Mouse (Mus musculus): ENCODE results near the gene Slc5a4a. TPM values are rescaled to one million over a fixed set of nuclear protein-coding genes. Genes with fewer than 3 reads are reported as not detected.

The Slc5a4a gene
- polyA plus RNA-seq (2015; fragmentation: Nextera tagmentation; extraction: Ambion mirVana), result 0.08 TPM in 1 of 2 replicates, not detected in the other

DNA sequence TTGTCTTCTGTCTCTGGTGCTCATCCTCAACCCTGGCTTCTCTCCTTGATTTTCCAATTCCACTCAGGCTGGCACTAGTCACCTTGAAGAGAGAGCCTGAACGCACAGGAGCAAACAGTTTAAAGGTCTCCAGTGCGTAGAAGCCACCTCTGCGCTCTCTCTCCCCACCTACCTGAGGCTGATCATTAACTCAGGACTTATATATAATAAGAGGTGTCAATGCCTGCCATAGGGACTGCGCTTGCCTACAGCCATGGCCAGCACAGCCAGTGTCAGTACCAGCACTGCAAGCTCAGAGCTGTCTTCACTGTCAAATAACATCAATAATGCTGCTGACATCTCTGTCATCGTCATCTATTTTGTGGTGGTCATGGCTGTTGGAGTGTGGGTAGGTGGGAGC lies at the start of gene Slc5a4a:
Slc5a4a (plus strand) TSS at position 174 of the 400 bp plus-strand sequence.
- Histone ChIP-seq H3K27ac (no peak within 1 kb of the TSS), H3K4me3 (no peak within 1 kb of the TSS), H3K36me3 (ENCODE audit: poor library complexity, severe bottlenecking) (no peaks in the 10 kb centered on the region), H3K4me1 (no peaks in the 10 kb centered on the region), H3K27me3 (no peaks in the 10 kb centered on the region), H3K4me2 (no peak within 1 kb of the TSS), H3K9me3 (replicated peaks) (no peaks in the 10 kb centered on the region), H3K9ac (no peak within 1 kb of the TSS)
- ATAC-seq, result no peak
- 92% methylated on average over 5 of the region's 5 CpGs for WGBS

DNA sequence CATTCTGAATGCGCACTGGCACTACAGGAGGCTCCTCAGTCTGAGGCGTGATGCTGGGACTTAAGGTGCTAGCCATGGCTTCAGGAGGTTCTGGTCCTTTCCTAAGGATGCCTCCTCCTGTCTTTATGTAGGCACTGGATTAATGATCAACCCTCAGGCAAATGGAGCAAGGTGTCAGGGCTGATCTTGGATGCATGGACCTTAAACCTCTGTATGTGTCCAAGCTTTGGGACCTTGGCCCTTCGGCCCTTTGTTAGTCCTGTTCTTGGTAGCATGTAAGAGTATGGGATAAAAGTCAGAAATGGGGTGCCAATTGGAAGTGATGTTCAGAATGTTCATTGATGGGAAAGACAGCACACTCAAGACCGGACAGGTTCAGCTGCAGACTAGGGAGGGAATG lies 36.4 kb upstream of the Slc5a4a start, which contains the start of gene Slc5a4b:
Slc5a4b (minus strand) TSS at position 101 of the 400 bp plus-strand sequence.
- ATAC-seq, result no peak
- Histone ChIP-seq H3K9me3 (replicated peaks) (no peaks in the 10 kb centered on the region), H3K9ac (no peak within 1 kb of the TSS), H3K4me3 (no peak within 1 kb of the TSS), H3K27me3 (no peaks in the 10 kb centered on the region), H3K27ac (no peak within 1 kb of the TSS), H3K36me3 (ENCODE audit: poor library complexity, severe bottlenecking) (no peaks in the 10 kb centered on the region), H3K4me1 (no peaks in the 10 kb centered on the region), H3K4me2 (no peak within 1 kb of the TSS)
- 92% methylated on average over 4 of the region's 4 CpGs for WGBS

DNA sequence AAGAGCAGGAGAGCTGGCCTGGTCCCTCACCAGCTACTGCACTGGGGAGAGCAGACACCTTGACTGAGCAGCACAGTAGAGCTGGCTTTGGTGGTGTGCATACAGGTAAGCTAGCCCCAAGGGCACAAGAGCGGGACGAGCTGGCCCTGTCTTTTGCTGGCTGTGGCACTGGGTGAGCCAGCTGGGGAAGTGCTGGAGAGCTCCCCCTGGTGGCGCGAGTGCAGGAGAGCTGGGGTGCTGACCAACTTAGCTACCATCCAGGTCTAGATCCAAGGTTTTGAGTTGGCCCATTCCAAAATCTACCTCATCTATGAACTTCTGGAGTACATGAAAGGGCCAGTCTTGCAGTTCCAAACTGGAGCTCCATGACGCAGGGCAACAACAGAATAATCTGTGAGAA lies 29.3 kb upstream of the Slc5a4a start:
- H3K4me1 ChIP-seq, result peaks cover 10% of the 10 kb centered on the region
- no peaks in the 10 kb centered on the region for H3K27me3 ChIP-seq
- H3K9me3 ChIP-seq (replicated peaks), result no peaks in the 10 kb centered on the region
- no peak for ATAC-seq
- 31% methylated on average over 5 of the region's 5 CpGs for WGBS
- H3K4me2 ChIP-seq, result no peak overlapping the region
- H3K36me3 ChIP-seq (ENCODE audit: poor library complexity, severe bottlenecking), result no peaks in the 10 kb centered on the region
- no peak overlapping the region for H3K4me3 ChIP-seq
- no peak overlapping the region for H3K27ac ChIP-seq
- H3K9ac ChIP-seq, result no peak overlapping the region

DNA sequence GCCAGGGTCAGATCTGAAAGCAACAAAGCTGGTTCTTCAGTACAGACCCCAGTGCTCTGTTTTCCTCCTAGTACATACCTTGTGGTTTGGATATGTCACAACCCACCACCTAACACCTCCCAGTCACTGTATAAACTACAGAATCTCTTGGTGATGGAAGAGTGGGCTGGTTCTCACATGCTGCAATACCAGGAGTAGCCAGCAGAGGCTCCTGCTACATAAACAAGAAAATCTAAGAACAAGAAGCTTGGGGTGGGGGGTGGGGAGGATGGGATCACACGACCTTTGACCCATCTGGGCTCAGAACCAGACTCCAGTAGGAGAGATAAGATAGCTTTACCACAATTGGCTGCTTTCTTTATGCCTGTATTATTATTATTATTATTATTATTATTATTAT lies 28.5 kb upstream of the Slc5a4a start:
- Histone ChIP-seq H3K4me2 (no peak overlapping the region), H3K9ac (no peak overlapping the region), H3K27me3 (no peaks in the 10 kb centered on the region), H3K27ac (no peak overlapping the region), H3K36me3 (ENCODE audit: poor library complexity, severe bottlenecking) (no peaks in the 10 kb centered on the region), H3K4me3 (no peak overlapping the region), H3K9me3 (replicated peaks) (no peaks in the 10 kb centered on the region), H3K4me1 (peaks cover 10% of the 10 kb centered on the region)
- 18% methylated on average over 1 of the region's 1 CpGs for WGBS
- ATAC-seq, result no peak

DNA sequence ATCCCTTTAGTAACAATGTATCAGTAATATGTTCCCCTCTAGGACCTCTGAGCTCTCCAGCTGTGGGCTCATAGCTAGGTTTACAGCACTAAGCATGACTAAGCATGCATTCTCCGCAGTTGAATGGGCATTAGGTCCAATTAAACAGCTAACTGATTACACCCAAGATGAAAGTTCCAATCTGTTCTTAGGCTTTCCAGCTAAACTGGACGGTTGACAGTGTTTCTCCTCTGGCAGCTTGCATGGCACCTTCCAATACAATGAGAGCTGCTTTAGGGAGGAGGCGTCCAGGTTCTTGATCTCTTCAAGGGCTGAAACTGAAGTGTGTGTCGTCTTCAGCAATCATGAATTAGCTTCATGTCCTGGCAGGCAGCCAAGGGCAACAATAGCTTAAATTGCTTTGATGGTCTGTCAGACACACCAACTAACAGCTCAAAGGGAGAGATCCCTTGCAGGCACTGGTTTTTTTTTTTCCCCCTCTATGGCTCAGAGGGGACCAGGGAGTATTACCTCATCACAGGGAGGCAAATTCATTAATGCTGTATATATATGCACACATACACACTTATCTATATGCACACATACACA lies 27.0 kb upstream of the Slc5a4a start:
- no peaks in the 10 kb centered on the region for H3K36me3 ChIP-seq (ENCODE audit: poor library complexity, severe bottlenecking)
- H3K27ac ChIP-seq, result no peak overlapping the region
- H3K27me3 ChIP-seq, result no peaks in the 10 kb centered on the region
- H3K4me3 ChIP-seq, result no peak overlapping the region
- 18% methylated on average over 4 of the region's 4 CpGs for WGBS
- H3K9ac ChIP-seq, result no peak overlapping the region
- no peak for ATAC-seq
- H3K9me3 ChIP-seq (replicated peaks), result no peaks in the 10 kb centered on the region
- no peak overlapping the region for H3K4me2 ChIP-seq
- H3K4me1 ChIP-seq, result peaks cover 10% of the 10 kb centered on the region

DNA sequence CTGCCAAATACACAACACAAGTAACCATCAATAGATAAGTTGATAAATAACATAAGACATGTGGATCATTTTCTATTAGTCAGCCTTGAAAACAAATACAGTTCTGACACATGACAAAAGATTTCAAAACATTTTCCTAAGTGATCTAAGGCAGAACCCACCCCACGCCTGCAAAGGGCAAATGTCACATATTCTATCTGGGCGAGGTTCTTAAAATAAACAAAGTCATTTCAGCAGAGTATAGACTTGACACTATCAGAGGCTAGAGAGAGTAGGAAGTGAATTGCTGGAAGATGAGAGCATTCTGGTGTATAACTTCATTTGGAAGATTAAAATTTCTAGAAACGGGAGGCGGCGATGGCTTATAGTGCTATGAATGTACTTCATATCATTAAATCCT lies 25.8 kb upstream of the Slc5a4a start:
- 89% methylated on average over 5 of the region's 5 CpGs for WGBS
- H3K27ac ChIP-seq, result no peak overlapping the region

DNA sequence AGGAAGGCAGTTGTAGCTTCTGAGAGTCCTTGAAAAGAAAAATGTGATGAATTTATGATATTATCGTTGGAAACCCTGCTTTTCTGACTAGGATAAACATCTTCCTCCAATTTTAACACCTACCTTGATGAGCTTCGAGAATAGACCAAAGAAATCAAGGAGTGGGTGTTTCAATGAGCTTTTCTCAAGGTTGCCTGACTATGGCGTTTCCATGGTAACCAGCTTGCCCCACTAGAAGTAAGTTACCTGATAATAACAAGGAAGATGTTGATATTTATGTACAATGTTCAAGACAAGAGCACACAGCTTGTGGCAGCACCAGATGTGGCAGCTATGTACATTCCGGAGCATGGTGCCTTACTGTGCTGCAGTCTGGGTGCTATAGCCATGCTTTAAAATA lies 14.7 kb upstream of the Slc5a4a start:
- Histone ChIP-seq H3K4me3 (no peak overlapping the region), H3K36me3 (ENCODE audit: poor library complexity, severe bottlenecking) (no peaks in the 10 kb centered on the region), H3K9ac (no peak overlapping the region), H3K27ac (no peak overlapping the region), H3K4me1 (no peaks in the 10 kb centered on the region), H3K4me2 (no peak overlapping the region), H3K27me3 (no peaks in the 10 kb centered on the region), H3K9me3 (replicated peaks) (no peaks in the 10 kb centered on the region)
- no peak for ATAC-seq
- 72% methylated on average over 4 of the region's 4 CpGs for WGBS

More for the DNA sequence above, 25.8 kb upstream of the Slc5a4a start:
- no peak overlapping the region for H3K4me3 ChIP-seq
- H3K27me3 ChIP-seq, result no peaks in the 10 kb centered on the region
- H3K4me1 ChIP-seq, result peaks cover 10% of the 10 kb centered on the region
- H3K9me3 ChIP-seq (replicated peaks), result no peaks in the 10 kb centered on the region
- H3K36me3 ChIP-seq (ENCODE audit: poor library complexity, severe bottlenecking), result no peaks in the 10 kb centered on the region
- H3K4me2 ChIP-seq, result no peak overlapping the region
- no peak for ATAC-seq
- H3K9ac ChIP-seq, result no peak overlapping the region

DNA sequence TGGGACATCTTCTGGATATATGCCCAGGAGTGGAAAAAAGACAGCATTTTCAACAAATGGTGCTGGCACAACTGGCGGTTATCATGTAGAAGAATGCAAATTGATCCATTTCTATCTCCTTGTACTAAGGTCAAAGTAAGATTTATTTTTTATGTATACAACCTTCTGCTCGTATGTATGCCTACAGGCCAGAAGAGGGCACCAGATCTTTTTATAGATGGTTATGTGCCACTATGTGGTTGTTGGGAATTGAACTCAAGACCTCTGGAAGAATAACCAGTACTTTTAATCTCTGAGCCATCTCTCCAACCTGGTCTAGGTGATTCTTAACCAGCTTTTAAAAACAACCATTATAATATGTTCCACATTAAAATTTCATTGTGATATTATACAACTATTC lies 10.9 kb upstream of the Slc5a4a start:
- Histone ChIP-seq H3K4me2 (no peak overlapping the region), H3K9me3 (replicated peaks) (no peaks in the 10 kb centered on the region), H3K9ac (no peak overlapping the region), H3K4me1 (no peaks in the 10 kb centered on the region), H3K27ac (no peak overlapping the region), H3K27me3 (no peaks in the 10 kb centered on the region), H3K4me3 (no peak overlapping the region), H3K36me3 (ENCODE audit: poor library complexity, severe bottlenecking) (no peaks in the 10 kb centered on the region)
- WGBS, result 80% methylated on average over 2 of the region's 2 CpGs
- ATAC-seq, result no peak

DNA sequence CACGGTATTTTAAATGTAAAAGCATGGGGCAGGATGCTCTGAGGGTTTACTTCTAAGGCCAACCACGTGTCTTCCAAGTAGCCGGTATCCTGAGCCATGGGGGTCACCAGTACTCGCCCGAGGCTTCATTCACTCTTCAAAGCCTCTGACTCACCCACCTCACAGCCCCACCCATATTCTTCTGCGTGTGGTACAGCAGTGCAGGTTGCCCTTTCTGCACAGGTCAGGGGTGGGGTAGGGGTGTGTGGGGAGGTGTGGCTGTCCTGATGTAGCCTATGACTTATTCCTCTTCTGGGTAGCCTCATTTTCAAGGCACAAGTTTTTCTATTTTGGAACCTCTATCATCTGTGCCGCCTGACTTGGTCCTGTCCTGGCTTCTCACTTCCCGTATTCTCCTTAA lies 405 bp upstream of the Slc5a4a start:
- no peaks in the 10 kb centered on the region for H3K36me3 ChIP-seq (ENCODE audit: poor library complexity, severe bottlenecking)
- H3K4me2 ChIP-seq, result no peak overlapping the region
- H3K27me3 ChIP-seq, result no peaks in the 10 kb centered on the region
- H3K4me3 ChIP-seq, result no peak overlapping the region
- no peak overlapping the region for H3K9ac ChIP-seq
- WGBS, result 73% methylated on average over 8 of the region's 8 CpGs
- no peak overlapping the region for H3K27ac ChIP-seq
- H3K9me3 ChIP-seq (replicated peaks), result no peaks in the 10 kb centered on the region
- no peak for ATAC-seq
- no peaks in the 10 kb centered on the region for H3K4me1 ChIP-seq

DNA sequence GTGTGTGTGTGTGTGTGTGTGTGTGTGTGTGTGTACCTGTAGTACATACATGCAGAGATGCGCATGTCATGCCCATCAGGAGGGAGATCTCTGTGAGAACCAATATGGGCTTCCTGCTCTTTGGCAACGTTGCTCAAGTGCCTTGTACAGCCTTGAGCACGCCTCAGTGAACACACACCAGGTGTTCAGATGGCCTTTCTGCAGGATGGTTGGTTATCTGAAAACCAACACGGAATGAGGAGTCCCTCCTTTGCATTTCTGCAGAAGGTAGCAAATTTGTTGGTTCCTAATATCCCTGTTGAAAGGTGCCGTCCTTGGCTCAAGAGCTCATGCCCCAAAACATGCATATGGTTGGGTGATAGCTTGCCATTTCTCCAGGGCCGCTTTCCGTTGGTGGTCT lies 8.7 kb downstream of the Slc5a4a start:
- H3K4me2 ChIP-seq, result no peak overlapping the region
- no peaks in the 10 kb centered on the region for H3K9me3 ChIP-seq (replicated peaks)
- H3K27ac ChIP-seq, result no peak overlapping the region
- WGBS, result 84% methylated on average over 7 of the region's 7 CpGs
- H3K27me3 ChIP-seq, result no peaks in the 10 kb centered on the region
- no peak overlapping the region for H3K4me3 ChIP-seq
- no peaks in the 10 kb centered on the region for H3K4me1 ChIP-seq
- no peak overlapping the region for H3K9ac ChIP-seq
- no peak for ATAC-seq
- no peaks in the 10 kb centered on the region for H3K36me3 ChIP-seq (ENCODE audit: poor library complexity, severe bottlenecking)

DNA sequence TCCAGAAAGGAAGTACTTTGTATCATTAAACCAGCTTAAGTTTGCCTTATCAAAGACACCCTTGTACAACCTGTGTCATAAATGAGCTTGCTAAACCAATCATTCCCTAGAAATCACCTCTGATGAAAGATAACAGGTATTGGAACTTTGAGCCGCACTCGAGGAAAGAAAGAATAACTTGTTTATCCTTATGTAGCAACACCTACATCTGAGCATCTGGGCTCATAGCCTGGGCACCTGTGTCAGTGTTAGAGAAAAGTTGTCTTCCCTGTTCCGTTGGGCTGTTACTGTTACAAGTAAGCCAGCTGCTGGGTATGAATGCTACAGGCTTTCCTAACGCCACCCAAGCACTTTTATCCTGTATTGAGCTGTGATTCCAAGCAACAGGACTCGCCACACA lies 10.3 kb downstream of the Slc5a4a start:
- Histone ChIP-seq H3K27me3 (no peaks in the 10 kb centered on the region), H3K4me2 (no peak overlapping the region), H3K9me3 (replicated peaks) (no peaks in the 10 kb centered on the region), H3K9ac (no peak overlapping the region), H3K4me1 (no peaks in the 10 kb centered on the region), H3K27ac (no peak overlapping the region), H3K36me3 (ENCODE audit: poor library complexity, severe bottlenecking) (no peaks in the 10 kb centered on the region), H3K4me3 (no peak overlapping the region)
- ATAC-seq, result no peak
- 77% methylated on average over 5 of the region's 5 CpGs for WGBS

DNA sequence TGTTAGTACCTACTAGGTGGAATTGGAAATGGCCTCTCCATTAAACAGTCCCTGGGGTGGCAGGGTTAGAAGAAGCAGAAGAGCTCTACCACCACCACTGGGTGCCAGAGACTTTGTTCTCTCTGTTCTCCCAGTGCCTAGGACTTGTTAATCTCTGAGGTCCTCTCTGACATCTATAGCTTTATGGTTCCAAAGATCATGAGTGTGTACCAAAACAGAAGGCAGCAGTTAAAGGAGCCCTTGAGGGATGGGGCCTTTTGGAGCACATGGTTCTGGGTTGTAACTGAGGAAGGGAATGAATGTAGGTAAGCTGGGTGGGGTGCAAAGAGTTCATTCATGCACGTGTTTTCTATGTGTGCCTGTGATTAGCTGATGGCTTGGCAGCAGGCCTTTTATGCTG lies 10.8 kb downstream of the Slc5a4a start:
- Histone ChIP-seq H3K4me3 (no peak overlapping the region), H3K4me2 (no peak overlapping the region), H3K9ac (no peak overlapping the region), H3K4me1 (no peaks in the 10 kb centered on the region), H3K9me3 (replicated peaks) (no peaks in the 10 kb centered on the region), H3K27me3 (no peaks in the 10 kb centered on the region), H3K27ac (no peak overlapping the region), H3K36me3 (ENCODE audit: poor library complexity, severe bottlenecking) (no peaks in the 10 kb centered on the region)
- ATAC-seq, result no peak
- 74% methylated on average over 1 of the region's 1 CpGs for WGBS

DNA sequence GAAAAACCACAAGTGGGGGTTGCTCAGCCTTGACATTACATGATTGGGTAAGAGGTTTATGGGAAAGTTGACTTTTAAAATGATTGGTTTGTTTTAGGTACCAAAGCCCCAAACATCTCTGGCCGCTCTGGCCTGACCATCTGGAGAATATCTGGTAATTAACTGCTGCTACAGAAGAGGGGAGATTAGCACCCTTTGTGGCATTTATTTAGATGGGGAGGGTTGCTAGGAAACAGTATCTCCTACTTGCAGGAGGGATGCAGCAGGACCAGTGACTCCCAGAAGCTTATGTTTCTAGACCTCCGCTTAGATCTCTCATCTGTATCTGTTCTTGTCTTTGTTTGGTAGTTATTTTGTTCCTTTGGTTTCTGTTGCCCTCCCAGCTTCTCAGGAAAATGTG lies 27.6 kb downstream of the Slc5a4a start:
- Histone ChIP-seq H3K9ac (no peak overlapping the region), H3K4me1 (no peaks in the 10 kb centered on the region), H3K27ac (no peak overlapping the region), H3K4me3 (no peak overlapping the region), H3K4me2 (no peak overlapping the region), H3K27me3 (no peaks in the 10 kb centered on the region), H3K36me3 (ENCODE audit: poor library complexity, severe bottlenecking) (no peaks in the 10 kb centered on the region), H3K9me3 (replicated peaks) (no peaks in the 10 kb centered on the region)
- 37% methylated on average over 2 of the region's 2 CpGs for WGBS
- no peak for ATAC-seq

Data from forebrain, embryonic 13.5 days (tissue).